Mouse (Mus musculus): Measurements from ENCODE around the gene Slc46a1. TPM values are rescaled to one million over a fixed set of nuclear protein-coding genes. Genes with fewer than 3 reads are reported as not detected.

The Slc46a1 gene
- 2.9 TPM for polyA plus RNA-seq (2014; fragmentation: Illumina TruSeq; extraction: RNeasy Lipid Tissue Mini Kit (QIAGEN cat#74804); ENCODE audit: low read depth, low replicate concordance)

GRCm38 (mm10) chr11:78465568-78466180, at the start of gene Slc46a1:
Gene Slc46a1 (plus strand): TSS chr11:78465697.

DNA sequence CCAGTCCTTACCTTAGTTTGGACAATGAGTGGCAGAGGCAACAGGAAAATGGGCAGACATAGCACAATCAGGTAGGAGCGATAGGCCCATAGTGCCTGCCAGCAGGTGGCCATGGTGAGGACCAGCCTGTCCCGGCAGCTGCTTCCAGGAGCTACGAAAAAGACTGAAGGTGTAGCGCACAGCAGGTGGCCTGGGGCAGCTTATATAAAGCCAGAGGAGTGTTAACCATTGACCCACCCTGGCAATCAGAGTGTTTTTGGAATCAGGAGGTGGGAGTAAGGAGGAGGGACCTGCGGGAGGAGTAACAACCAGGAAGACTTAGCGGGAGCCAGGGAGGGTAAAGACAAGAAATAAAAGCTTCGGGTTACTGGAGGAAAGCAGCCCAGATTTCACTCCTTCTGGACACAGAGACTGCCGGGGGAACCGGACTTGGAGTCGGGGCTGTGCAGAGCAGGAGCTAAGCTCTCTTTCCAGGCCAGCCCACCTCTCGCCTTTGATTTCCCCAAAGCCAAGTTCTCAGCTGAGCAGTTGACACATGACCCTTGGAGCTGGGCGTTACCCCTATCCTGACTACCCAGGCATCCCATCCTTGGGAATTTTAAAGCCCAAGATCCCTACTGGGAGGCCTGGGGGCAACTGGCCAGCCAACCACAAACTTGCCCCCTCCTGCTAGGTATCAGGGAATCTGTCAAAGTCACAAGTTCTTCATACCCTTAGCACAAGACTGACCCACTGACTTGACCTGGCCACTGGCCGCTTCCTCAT, 43.3 kb upstream of the Slc46a1 start, which contains the start of gene Slc13a2:
Slc13a2 (minus strand) TSS at position 163 of the 765 bp plus-strand sequence.

GRCm38 (mm10) chr11:78497544-78498522, 32.3 kb downstream of the Slc46a1 start, which contains the start of gene Sarm1:
Gene Sarm1 (minus strand): TSS chr11:78497754.

GRCm38 (mm10) chr11:78499004-78499403, 33.5 kb downstream of the Slc46a1 start, which contains the start of gene Vtn:
Gene Vtn (plus strand): TSS chr11:78499091.

GRCm38 (mm10) chr11:78502909-78503650, 37.6 kb downstream of the Slc46a1 start, which contains the start of gene Sebox:
Gene Sebox (plus strand): TSS chr11:78503447.

DNA sequence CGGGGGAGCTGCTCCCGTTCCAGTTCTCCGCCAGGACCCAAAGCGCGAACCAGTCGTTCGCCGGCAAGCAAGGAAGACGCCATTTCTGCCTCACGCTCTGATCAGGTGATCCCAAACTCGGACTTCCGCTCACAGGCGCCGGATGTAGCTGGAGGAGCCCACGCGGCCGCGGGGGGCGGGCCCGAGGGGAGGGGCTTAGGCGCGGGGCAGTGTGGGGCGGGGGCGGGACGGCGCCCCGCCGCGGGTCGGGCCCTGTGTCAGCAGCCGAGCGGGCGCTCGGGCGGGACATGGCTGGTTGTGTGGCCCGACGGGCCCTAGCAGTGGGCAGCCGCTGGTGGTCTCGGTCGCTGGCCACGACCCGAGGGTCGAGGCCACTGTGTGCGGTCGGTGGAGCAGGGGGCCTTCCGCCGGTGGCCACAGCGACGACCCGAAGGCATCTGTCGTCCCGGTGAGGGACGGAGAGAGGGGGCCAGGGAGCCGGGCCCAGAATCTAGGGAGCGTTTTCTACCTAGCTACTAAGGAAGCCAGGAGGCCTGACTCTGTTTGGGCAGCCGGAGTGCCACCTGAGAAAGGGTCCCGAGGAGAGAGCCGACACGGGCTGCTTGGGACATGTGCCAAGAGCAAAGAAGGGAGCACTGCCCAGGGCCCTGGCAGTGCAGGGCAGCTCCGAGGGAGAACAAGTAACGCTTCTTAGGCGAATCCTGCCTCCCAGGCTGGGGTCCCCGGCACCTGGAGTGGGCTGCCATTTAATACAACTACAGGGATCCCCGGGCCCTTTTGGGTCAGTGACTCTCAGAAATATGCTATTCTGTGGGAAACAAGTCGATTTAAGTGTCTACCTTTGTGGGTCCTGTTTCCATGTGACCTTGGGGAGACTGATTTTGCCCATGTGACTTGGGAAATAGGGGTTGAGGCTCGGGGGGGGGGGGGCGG, 46.8 kb downstream of the Slc46a1 start, which contains the start of the genes Tmem199 and Poldip2:
Tmem199 (minus strand) TSS at position 148 of the 933 bp plus-strand sequence.
Poldip2 (plus strand) TSS at position 169 of the 933 bp plus-strand sequence.

Other genes starting within 250 kb of the Slc46a1 start
- 70.7 TPM for gene Sdf2, start 220.0 kb upstream of the Slc46a1 start, polyA plus RNA-seq (2014; fragmentation: Illumina TruSeq; extraction: RNeasy Lipid Tissue Mini Kit (QIAGEN cat#74804); ENCODE audit: low read depth, low replicate concordance)
- 25.6 TPM for gene Supt6, start 219.7 kb upstream of the Slc46a1 start, polyA plus RNA-seq (2014; fragmentation: Illumina TruSeq; extraction: RNeasy Lipid Tissue Mini Kit (QIAGEN cat#74804); ENCODE audit: low read depth, low replicate concordance)
- 147 TPM for gene 2610507B11Rik, start 203.9 kb upstream of the Slc46a1 start, polyA plus RNA-seq (2014; fragmentation: Illumina TruSeq; extraction: RNeasy Lipid Tissue Mini Kit (QIAGEN cat#74804); ENCODE audit: low read depth, low replicate concordance)
- 0.45 TPM for gene BC030499, start 174.9 kb upstream of the Slc46a1 start, polyA plus RNA-seq (2014; fragmentation: Illumina TruSeq; extraction: RNeasy Lipid Tissue Mini Kit (QIAGEN cat#74804); ENCODE audit: low read depth, low replicate concordance)
- 0.37 TPM for gene Spag5, start 164.2 kb upstream of the Slc46a1 start, polyA plus RNA-seq (2014; fragmentation: Illumina TruSeq; extraction: RNeasy Lipid Tissue Mini Kit (QIAGEN cat#74804); ENCODE audit: low read depth, low replicate concordance)
- 0.63 TPM for gene Aldoc, start 142.7 kb upstream of the Slc46a1 start, polyA plus RNA-seq (2014; fragmentation: Illumina TruSeq; extraction: RNeasy Lipid Tissue Mini Kit (QIAGEN cat#74804); ENCODE audit: low read depth, low replicate concordance)
- 23.8 TPM for gene Pigs, start 137.3 kb upstream of the Slc46a1 start, polyA plus RNA-seq (2014; fragmentation: Illumina TruSeq; extraction: RNeasy Lipid Tissue Mini Kit (QIAGEN cat#74804); ENCODE audit: low read depth, low replicate concordance)
- gene Unc119, start 122.2 kb upstream of the Slc46a1 start, polyA plus RNA-seq (2014; fragmentation: Illumina TruSeq; extraction: RNeasy Lipid Tissue Mini Kit (QIAGEN cat#74804); ENCODE audit: low read depth, low replicate concordance): 6.7 TPM
- gene Foxn1, start 79.1 kb upstream of the Slc46a1 start, polyA plus RNA-seq (2014; fragmentation: Illumina TruSeq; extraction: RNeasy Lipid Tissue Mini Kit (QIAGEN cat#74804); ENCODE audit: low read depth, low replicate concordance): not detected
- gene Slc13a2, start 43.5 kb upstream of the Slc46a1 start, polyA plus RNA-seq (2014; fragmentation: Illumina TruSeq; extraction: RNeasy Lipid Tissue Mini Kit (QIAGEN cat#74804); ENCODE audit: low read depth, low replicate concordance): not detected
- 0.18 TPM for gene Sarm1, start 32.1 kb downstream of the Slc46a1 start, polyA plus RNA-seq (2014; fragmentation: Illumina TruSeq; extraction: RNeasy Lipid Tissue Mini Kit (QIAGEN cat#74804); ENCODE audit: low read depth, low replicate concordance)
- gene Vtn, start 33.4 kb downstream of the Slc46a1 start, polyA plus RNA-seq (2014; fragmentation: Illumina TruSeq; extraction: RNeasy Lipid Tissue Mini Kit (QIAGEN cat#74804); ENCODE audit: low read depth, low replicate concordance): 27.3 TPM
- gene Sebox, start 37.8 kb downstream of the Slc46a1 start, polyA plus RNA-seq (2014; fragmentation: Illumina TruSeq; extraction: RNeasy Lipid Tissue Mini Kit (QIAGEN cat#74804); ENCODE audit: low read depth, low replicate concordance): not detected
- gene Tmem199, start 46.5 kb downstream of the Slc46a1 start, polyA plus RNA-seq (2014; fragmentation: Illumina TruSeq; extraction: RNeasy Lipid Tissue Mini Kit (QIAGEN cat#74804); ENCODE audit: low read depth, low replicate concordance): 18.0 TPM
- gene Poldip2, start 46.5 kb downstream of the Slc46a1 start, polyA plus RNA-seq (2014; fragmentation: Illumina TruSeq; extraction: RNeasy Lipid Tissue Mini Kit (QIAGEN cat#74804); ENCODE audit: low read depth, low replicate concordance): 133 TPM
- 44.0 TPM for gene Tnfaip1, start 70.6 kb downstream of the Slc46a1 start, polyA plus RNA-seq (2014; fragmentation: Illumina TruSeq; extraction: RNeasy Lipid Tissue Mini Kit (QIAGEN cat#74804); ENCODE audit: low read depth, low replicate concordance)
- gene Ift20, start 70.7 kb downstream of the Slc46a1 start, polyA plus RNA-seq (2014; fragmentation: Illumina TruSeq; extraction: RNeasy Lipid Tissue Mini Kit (QIAGEN cat#74804); ENCODE audit: low read depth, low replicate concordance): 60.0 TPM
- 9.1 TPM for gene Tmem97, start 85.1 kb downstream of the Slc46a1 start, polyA plus RNA-seq (2014; fragmentation: Illumina TruSeq; extraction: RNeasy Lipid Tissue Mini Kit (QIAGEN cat#74804); ENCODE audit: low read depth, low replicate concordance)
- 17.5 TPM for gene Nlk, start 231.7 kb downstream of the Slc46a1 start, polyA plus RNA-seq (2014; fragmentation: Illumina TruSeq; extraction: RNeasy Lipid Tissue Mini Kit (QIAGEN cat#74804); ENCODE audit: low read depth, low replicate concordance)